Mouse (Mus musculus) urinary bladder, adult 18-20 months (tissue): Measurements from ENCODE around the gene Ddx31.

Experiments used
- DNase-seq, 2 experiments: peaks; one replicate each; pipeline ENCODE4 v3.0.0; 2022; ENCODE audit warnings: low spot score in 2 of 2, mixed read lengths in 2 of 2

The Ddx31 gene

GRCm38 (mm10) chr2:28863857-28864256 lies 23.7 kb downstream of the Ddx31 start:
- DNase-seq: no peak

- peak in 1 of 2 experiments; percentile 3 for DNase-seq
Observed at GRCm38 (mm10) chr2:28867495-28867894, 27.3 kb downstream of the Ddx31 start.

DNA sequence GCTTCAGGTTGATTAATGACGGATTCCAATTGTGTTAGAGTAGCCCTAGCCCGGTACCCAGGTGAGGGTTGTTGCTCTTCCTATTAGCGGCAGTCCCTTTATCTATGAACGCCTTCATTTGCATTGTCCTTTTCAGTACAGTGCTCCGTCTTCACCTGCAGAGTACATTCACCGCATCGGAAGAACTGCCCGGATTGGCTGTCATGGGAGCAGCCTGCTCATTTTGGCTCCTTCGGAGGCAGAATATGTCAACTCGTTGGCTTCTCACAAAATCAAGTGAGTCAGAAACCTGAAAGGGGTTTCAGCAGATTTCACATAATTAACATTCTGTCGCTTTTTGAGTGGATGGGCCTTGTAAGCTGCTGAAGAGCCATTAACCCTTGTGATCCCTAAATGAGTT lies 35.3 kb downstream of the Ddx31 start:
- no peak for DNase-seq

DNA sequence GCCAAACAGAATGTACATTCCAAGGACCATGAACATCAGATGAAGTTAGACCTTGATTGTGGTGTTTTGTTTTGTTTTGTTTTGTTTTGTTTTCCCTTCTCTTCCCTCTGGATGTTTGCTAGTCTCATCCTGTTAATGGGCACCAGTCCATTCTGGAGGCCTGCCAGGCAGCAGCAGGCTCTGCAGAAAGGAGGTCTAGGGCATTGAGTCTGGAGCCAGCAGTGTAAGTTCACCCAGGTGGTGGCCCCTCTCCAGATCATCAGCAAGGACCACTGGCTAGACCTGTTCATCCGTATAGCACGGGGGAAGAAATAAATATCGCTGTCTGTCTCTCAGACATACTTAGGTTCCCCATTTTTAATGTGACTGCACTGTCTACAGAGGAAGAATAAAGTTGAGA lies 41.1 kb downstream of the Ddx31 start:
- DNase-seq: no peak

GRCm38 (mm10) chr2:28882047-28882446 lies 41.8 kb downstream of the Ddx31 start:
- DNase-seq: no peak

DNA sequence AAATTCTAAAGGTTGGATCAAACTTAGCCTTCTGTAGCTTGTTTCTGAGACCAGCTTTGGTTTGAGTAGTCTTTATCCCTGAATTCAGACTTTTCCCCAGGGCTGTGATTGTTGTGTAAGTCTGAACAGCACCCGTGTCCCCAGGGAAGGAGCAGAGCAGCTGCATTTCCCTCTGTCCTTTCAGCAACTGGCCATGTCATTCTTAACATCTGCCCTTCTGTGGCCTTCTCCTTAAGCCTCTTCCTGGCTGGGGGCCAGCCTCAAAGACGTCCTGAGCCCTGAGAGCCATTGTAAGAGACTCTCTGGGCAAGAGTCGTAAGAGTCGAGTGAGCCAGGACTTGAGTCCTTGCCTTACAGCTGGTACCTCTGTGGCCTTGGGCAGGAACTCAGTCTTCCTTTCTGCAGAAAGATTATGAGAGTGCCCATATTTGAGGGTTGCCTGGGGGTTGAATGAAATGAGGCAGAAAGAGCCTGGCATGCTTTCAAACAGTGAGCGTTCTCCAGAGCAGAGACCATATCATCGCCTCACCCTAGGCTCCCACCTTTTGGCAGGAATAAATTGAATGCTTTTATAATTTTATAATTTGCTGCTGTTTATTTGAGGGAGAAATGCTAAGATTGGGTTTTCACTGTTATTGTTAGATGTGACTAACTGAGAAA lies 42.8 kb downstream of the Ddx31 start:
- no peak for DNase-seq

DNA sequence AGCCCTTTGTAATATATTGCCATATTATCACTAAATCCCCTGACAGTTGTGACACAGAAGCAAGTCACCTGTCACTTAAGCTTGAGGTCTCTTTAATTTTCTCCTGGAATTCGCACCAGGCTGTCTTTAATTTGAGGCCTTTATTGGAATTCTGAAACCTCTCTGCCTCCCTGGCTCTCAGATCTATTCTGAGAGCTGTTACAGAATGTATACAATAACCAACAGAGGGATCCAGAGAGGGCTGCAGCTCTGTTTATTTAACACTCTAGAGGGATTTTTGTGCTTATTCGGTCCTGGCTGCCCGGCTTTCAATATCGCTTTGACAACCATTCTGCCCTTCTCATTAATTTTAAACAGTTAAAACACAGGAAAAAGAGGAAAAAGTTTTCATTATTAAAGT lies 44.7 kb downstream of the Ddx31 start:
- no peak for DNase-seq

GRCm38 (mm10) chr2:28892796-28893195 lies 52.6 kb downstream of the Ddx31 start:
- DNase-seq: no peak

GRCm38 (mm10) chr2:28893526-28893925 lies 53.3 kb downstream of the Ddx31 start:
- DNase-seq: no peak

DNA sequence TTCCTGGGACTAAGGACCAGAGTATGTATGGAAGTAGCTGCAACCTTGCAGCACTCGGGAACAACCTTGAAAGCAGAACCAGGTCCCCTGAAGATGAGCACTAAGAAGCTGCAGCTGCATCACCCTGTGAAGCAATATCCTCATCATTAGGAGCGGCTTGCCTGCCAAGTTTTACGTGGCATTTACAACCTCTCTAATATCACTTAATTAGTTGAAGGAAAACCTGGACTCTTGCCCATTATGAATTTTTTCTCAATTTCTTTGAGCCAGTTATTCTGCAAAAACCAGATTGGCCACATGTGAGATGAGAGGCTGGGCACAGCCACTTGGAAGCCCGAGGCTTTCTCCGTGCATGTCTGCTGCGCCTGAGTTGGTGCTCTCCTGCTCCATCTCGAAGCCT lies 55.7 kb downstream of the Ddx31 start:
- no peak for DNase-seq

DNA sequence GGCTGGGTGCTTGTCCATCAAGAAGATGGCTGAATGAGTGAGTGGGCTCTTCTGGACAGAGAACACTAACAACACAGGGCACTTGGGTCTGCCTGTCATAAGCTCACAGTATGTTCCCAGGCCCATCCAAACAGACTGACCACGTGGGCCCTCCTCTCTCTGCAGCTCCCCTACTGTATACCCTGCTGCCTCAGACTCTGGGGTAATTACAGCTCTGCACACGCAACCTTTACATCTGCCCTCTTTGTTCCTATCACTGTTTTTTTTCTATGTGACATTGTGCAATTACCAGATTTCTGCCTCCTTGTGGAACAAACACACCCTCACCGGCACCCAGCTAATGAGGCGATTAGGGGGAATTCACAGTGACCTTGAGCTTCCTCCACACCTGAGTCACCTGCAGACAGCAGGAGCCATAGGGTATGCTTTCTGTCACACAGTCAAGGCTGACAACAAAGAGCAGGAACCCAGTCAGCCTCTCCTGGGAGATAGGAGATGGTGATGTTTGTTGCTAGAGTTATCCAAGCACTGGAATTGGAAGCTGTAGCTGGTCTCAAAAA lies 57.2 kb downstream of the Ddx31 start:
- DNase-seq: no peak

- no peak for DNase-seq
Observed at GRCm38 (mm10) chr2:28902291-28902690, 62.1 kb downstream of the Ddx31 start.

GRCm38 (mm10) chr2:28903871-28904270 lies 63.7 kb downstream of the Ddx31 start:
- DNase-seq: no peak

DNA sequence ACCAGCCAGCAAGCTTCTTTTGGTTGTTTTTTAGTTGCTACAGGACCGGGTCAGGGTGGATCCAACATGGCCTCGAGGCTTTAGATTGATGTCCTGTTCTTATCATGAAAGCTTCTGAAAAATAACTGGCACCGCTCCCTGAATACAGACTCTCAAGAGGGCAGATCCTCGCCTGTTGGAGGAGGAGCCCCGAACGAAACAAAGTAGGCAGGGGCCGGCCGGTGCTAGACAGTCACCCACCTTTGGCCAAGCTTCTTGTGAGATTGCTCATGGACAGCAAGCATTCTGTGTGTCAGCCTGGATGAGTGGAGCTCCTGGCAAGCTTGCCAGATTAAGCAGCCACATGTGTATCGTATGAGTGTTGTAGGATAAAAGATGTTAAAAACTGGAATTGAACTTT lies 64.6 kb downstream of the Ddx31 start:
- no peak for DNase-seq

- no peak for DNase-seq
Observed at GRCm38 (mm10) chr2:28905561-28905960, 65.4 kb downstream of the Ddx31 start.

GRCm38 (mm10) chr2:28907691-28908388 lies 67.6 kb downstream of the Ddx31 start:
- no peak for DNase-seq

DNA sequence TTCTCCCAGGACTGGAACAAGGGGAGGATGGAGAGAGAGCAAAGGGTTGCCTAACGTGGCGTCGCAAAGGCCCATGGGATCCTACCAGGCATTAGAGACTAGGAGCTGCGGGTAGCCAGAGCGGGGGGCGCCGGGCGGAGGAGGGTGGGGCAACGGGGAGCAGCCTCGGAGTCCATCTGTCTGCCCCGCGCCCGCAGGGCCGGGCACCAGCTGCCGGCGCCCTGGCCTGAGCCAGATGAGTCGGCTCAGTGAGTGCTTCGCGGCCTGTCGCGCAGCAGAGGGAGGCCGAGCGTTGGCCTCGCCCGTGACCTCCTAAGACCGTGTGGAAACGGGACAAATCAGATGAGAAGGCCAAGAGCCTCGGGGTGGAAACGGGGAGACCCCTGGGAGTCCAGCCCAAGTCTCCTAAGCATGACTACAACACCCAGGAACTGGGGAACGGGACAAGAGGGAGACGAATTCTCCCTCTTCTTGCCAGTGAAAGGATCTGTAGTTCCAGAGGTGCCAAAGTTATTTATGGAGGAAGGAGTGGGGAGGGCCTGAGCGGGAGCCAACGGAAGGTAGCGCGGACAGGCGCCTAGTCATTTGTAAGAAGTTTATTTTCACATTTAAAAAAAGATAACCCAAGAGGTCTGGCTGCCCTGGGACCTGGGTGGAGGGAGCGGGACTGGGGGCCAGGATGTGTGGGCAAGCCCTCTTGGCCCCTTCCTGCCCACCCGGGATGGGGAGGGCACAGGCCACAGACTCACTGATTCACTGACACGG lies 68.4 kb downstream of the Ddx31 start:
- no peak for DNase-seq

GRCm38 (mm10) chr2:28909186-28909817 lies 69.1 kb downstream of the Ddx31 start:
- DNase-seq: no peak

GRCm38 (mm10) chr2:28909818-28910710 lies 69.9 kb downstream of the Ddx31 start:
- DNase-seq: no peak

- DNase-seq: no peak
Observed at GRCm38 (mm10) chr2:28910877-28911276, 70.7 kb downstream of the Ddx31 start.
